Mouse (Mus musculus): ENCODE data around the gene Cracr2a.

GRCm38 (mm10) chr6:127614083-127614984, 53.2 kb downstream of the Cracr2a start:
- TF ChIP-seq GATA1 (IDR thresholded peaks at IDR 0.05; ENCODE audit: borderline replicate concordance, low read length) (no peak), FLI1 (IDR thresholded peaks at IDR 0.05; ENCODE audit: low read length) (no peak)

Measured in megakaryocyte, embryonic 14.5 days (primary cell).